Comparison of ENCODE assay signal across 22 mouse cellular contexts in the genomic region with DNA sequence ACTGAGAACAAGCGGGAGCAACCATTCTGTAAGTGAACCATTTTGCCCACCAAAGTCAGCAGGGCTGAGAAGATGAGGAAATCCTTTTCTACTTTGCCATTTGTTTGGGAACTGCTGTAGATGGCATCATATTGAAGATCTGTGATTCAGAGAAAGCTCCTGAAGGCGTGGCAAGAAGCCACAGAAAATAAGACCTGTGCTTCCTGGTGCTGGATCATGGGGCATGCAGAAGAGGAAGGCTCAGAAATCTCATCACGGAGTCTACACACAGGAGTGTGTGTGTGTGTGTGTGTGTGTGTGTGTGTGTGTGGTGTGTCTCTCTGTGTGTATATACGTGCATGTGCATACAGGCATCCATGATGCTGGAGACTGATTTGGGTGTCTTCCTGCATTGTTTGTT. TPM values are rescaled to one million over a fixed set of nuclear protein-coding genes. Genes with fewer than 3 reads are reported as not detected.
A peak's percentile ranks its signal among the peaks of the same experiment; 100 is the strongest.
DNase-seq lines count a peak whose midpoint lies in the region; ATAC-seq and TF ChIP-seq lines count a peak whose summit lies in the region.
"Had no signal": no experiment of that assay in that cellular context is flagged by ENCODE, and none has a peak within 500 bp of the region (broad histone marks: within the 10 kb centered on the region; RNA-seq: fewer than 3 reads in every experiment).

No protein-coding gene starts in this region.

- in situ Hi-C loops in Patski (cut with MboI; ENCODE audit: low pct_unique_long_range_greater_than_20kb): no loop called here

- WGBS in heart, embryonic 10.5 days: 82% methylated on average over 4 of the region's 4 CpGs
- WGBS in stomach, embryonic 16.5 days: 81% methylated on average over 4 of the region's 4 CpGs

- DNase-seq in heart, embryonic 10.5 days (ENCODE audit: low spot score): no peak
- no peak for DNase-seq in heart, postnatal 36 days
- DNase-seq in Patski (ENCODE audit: low read depth, low spot score): no peak
- no peak for DNase-seq in gastrocnemius, postnatal 14 days
- no peak for DNase-seq in kidney, postnatal 36 days
- DNase-seq in thymus, postnatal 14 days: no peak
- DNase-seq: adrenal gland, adult 2 months; adrenal gland, postnatal 10 days; adrenal gland, postnatal 25 days; cerebellum, adult 11 months; cerebellum, adult 2 months; cerebellum, adult 9-10 months; cerebellum, postnatal 10 days; cerebellum, postnatal 25 days had no signal

- H3K4me3 ChIP-seq in heart, embryonic 10.5 days: no peak overlapping the region
- H3K4me3 ChIP-seq in stomach, embryonic 16.5 days (replicated peaks; ENCODE audit: low read length): no peak overlapping the region
- H3K4me3 ChIP-seq: embryonic facial prominence, embryonic 10.5 days; embryonic facial prominence, embryonic 12.5 days; forebrain, embryonic 10.5 days; forebrain, embryonic 12.5 days had no signal

- peaks cover 8% of the 10 kb centered on the region for H3K4me1 ChIP-seq in heart, embryonic 10.5 days
- H3K4me1 ChIP-seq in stomach, embryonic 16.5 days (ENCODE audit: control insufficient read depth, insufficient read depth, low read length): 0 out of 2 replicates have a peak, but pooled peaks cover 3% of the 10 kb centered on the region

- H3K9me3 ChIP-seq in heart, embryonic 10.5 days: no peaks in the 10 kb centered on the region
- no peaks in the 10 kb centered on the region for H3K9me3 ChIP-seq in stomach, embryonic 16.5 days (replicated peaks; ENCODE audit: control insufficient read depth, low read length)
- H3K9me3 ChIP-seq: embryonic facial prominence, embryonic 12.5 days; forebrain, embryonic 12.5 days had no signal

- intact Hi-C loops in heart, postnatal 36 days (cut with DNase I): no loop called here
- intact Hi-C loops in gastrocnemius, postnatal 14 days (cut with DNase I; ENCODE audit: low total_unique reads): no loop called here

- CTCF ChIA-PET in Patski (lab: Charles Lee): no interaction called here

- H3K36me3 ChIP-seq in heart, embryonic 10.5 days: no peaks in the 10 kb centered on the region
- H3K36me3 ChIP-seq in stomach, embryonic 16.5 days (ENCODE audit: control insufficient read depth, insufficient read depth, low read length): no peaks in the 10 kb centered on the region
- H3K36me3 ChIP-seq: embryonic facial prominence, embryonic 10.5 days; embryonic facial prominence, embryonic 12.5 days; forebrain, embryonic 10.5 days; forebrain, embryonic 12.5 days had no signal

- POLR2A ChIA-PET in Patski (lab: Charles Lee): no interaction called here

- H3K27ac ChIP-seq in heart, embryonic 10.5 days: 0 out of 2 replicates have a peak overlapping the region, but pooled peaks have one; percentile 3
- H3K27ac ChIP-seq in stomach, embryonic 16.5 days (ENCODE audit: low read length): no peak overlapping the region
- H3K27ac ChIP-seq: embryonic facial prominence, embryonic 10.5 days; embryonic facial prominence, embryonic 12.5 days; forebrain, embryonic 10.5 days; forebrain, embryonic 12.5 days had no signal

- peak; percentile 35 for ATAC-seq in Patski
- ATAC-seq in stomach, embryonic 16.5 days (ENCODE audit: insufficient read depth, low FRiP score): 0 out of 2 replicates have a peak, but pooled peaks have one; percentile 44
- ATAC-seq: forebrain, embryonic 14.5 days; forebrain, embryonic 16.5 days had no signal

- no peak overlapping the region for H3K4me2 ChIP-seq in stomach, embryonic 16.5 days (ENCODE audit: low read depth, low read length)
- H3K4me2 ChIP-seq: embryonic facial prominence, embryonic 12.5 days; forebrain, embryonic 12.5 days had no signal

- H3K9ac ChIP-seq in stomach, embryonic 16.5 days (ENCODE audit: low read length): no peak overlapping the region
- H3K9ac ChIP-seq: embryonic facial prominence, embryonic 12.5 days; forebrain, embryonic 12.5 days had no signal

- H3K27me3 ChIP-seq in heart, embryonic 10.5 days (ENCODE audit: insufficient read depth, poor library complexity, severe bottlenecking): no peaks in the 10 kb centered on the region
- no peaks in the 10 kb centered on the region for H3K27me3 ChIP-seq in Patski
- no peaks in the 10 kb centered on the region for H3K27me3 ChIP-seq in stomach, embryonic 16.5 days (ENCODE audit: control insufficient read depth, insufficient read depth, low read length)
- H3K27me3 ChIP-seq: embryonic facial prominence, embryonic 12.5 days; forebrain, embryonic 12.5 days had no signal

- no peak for TF ChIP-seq CTCF in Patski (IDR thresholded peaks at IDR 0.05)

RNA-seq across cellular contexts. Expression of gene Hmgn3, which starts 16.7 kb away (rescaled TPM):
- polyA plus RNA-seq in heart, embryonic 10.5 days (2016; fragmentation: Nextera tagmentation; extraction: Ambion mirVana): 80.3 and 96.4 TPM in 2 replicates
- 10 to 100 TPM; 10.6 to 10.8 TPM for total RNA-seq in heart, postnatal 36 days (2021)
- 90.4 TPM for polyA plus RNA-seq in Patski (2021)
- polyA plus RNA-seq in stomach, embryonic 16.5 days (2015; fragmentation: Nextera tagmentation; extraction: Ambion mirVana): 118 and 124 TPM in 2 replicates
- 10 to 100 TPM; 14.9 to 20.5 TPM for total RNA-seq in gastrocnemius, postnatal 14 days (2021)
- total RNA-seq: MEL had no signal
